Mouse (Mus musculus) E14TG2a.4 (cell line): ENCODE measurements around the gene Cdrt4.

Source experiments
- CTCF ChIP-seq: conservative IDR thresholded peaks from 2 replicates; pipeline ENCODE4 v1.5.1; 2014; ENCODE audit warnings: low read length
- NANOG ChIP-seq: IDR thresholded peaks from 2 replicates; pipeline ENCODE4 v1.6.1; 2014; ENCODE audit warnings: borderline replicate concordance, low read length, mixed read lengths

DNA sequence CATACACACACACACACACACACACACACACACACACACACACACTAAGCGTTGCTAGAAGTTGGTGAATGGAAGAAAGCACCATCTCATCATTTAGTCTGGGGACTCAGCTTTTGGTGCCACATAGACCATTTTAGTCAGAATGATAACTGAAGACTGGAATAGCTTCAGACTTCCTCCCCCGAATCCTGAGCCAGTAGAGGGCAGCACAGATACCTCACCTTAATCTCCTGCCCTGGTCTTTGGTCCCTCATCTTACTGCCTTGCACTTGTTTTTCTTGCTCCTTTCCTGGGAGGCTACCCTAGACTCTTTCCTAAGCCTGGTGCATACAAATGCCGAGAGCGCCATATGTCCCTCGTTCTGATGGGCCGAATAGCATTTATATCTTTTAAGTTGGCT is 36.5 kb upstream of the Cdrt4 start:
- peak; percentile 48 for TF ChIP-seq CTCF
- TF ChIP-seq NANOG, result no peak
